Mouse (Mus musculus) left cerebral cortex, postnatal 14 days (tissue): ENCODE results near the gene Hist1h3c. TPM values are rescaled to one million over a fixed set of nuclear protein-coding genes. Genes with fewer than 3 reads are reported as not detected.
"Not testable (repeated sequence)": the region's sequence is repeated elsewhere in the genome, so short reads cannot be mapped to it uniquely, and the experiment has no call there.

ENCODE experiments used
- DNase-seq, 2 experiments: peaks; one replicate each; pipeline ENCODE4 v3.0.0; 2021 to 2022; ENCODE audit warnings: low spot score in 2 of 2, mixed read lengths in 1 of 2
- intact Hi-C: fragments of 180-260 bp; cut with DNase I; formaldehyde crosslinking; loops from one replicate; pipeline ENCODE4 v1.15.1; 2025
- total RNA-seq, 2 experiments: library from RNA; stranded (reverse); gene quantifications; 2 replicates each; pipeline ENCODE4 v1.2.3; 2021

Hist1h3c gene
- total RNA-seq, 2 experiments from 2014 or later = 6.8 to 7.2 TPM

GRCm38 (mm10) chr13:23717176-23717575, 28.2 kb downstream of the Hist1h3c start:
- DNase-seq = no peak
- intact Hi-C loops = no loop called here

- no peak for DNase-seq
- intact Hi-C loops = no loop called here
These were observed 28.9 kb downstream of the Hist1h3c start for GRCm38 (mm10) chr13:23716261-23717042.

DNA sequence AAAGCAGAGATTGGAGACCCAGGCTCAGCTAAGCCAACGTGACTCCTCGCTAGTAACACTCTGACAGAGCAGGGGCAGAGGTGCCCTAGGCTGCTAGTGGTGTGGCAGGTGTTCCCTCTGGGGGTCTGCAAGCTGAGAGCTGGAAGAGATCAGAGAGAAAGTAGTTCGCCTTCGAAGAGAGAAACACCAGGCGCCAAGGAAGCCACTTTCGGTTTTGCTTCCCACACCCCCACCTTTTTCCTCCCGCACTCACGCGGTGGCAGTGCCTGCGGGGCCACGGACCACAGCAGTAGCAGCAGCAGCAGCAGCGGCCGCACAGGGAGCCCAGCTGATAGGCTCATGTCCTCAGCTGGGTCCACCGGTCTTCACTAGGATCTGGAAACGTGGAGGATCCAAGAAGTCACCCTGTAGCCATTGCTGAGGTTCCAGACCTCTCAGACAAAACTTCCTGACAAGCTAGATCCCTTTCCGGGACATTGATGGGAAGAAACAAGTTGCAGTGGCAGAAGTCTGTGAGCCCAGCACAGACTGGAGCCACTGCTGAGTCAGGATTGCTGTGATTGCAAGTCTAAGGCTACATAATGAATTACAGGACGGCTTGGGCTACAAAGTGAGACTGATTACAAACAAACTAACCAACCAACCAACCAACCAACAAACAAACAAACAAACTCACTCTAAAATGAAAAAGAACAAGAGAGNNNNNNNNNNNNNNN, 34.9 kb downstream of the Hist1h3c start, which contains the start of gene Hfe:
TSS of gene Hfe (minus strand) at position 481 of the 716 bp plus-strand sequence.
- DNase-seq = peak in 1 of 2 experiments; percentile 34
- intact Hi-C loops = no loop called here

DNA sequence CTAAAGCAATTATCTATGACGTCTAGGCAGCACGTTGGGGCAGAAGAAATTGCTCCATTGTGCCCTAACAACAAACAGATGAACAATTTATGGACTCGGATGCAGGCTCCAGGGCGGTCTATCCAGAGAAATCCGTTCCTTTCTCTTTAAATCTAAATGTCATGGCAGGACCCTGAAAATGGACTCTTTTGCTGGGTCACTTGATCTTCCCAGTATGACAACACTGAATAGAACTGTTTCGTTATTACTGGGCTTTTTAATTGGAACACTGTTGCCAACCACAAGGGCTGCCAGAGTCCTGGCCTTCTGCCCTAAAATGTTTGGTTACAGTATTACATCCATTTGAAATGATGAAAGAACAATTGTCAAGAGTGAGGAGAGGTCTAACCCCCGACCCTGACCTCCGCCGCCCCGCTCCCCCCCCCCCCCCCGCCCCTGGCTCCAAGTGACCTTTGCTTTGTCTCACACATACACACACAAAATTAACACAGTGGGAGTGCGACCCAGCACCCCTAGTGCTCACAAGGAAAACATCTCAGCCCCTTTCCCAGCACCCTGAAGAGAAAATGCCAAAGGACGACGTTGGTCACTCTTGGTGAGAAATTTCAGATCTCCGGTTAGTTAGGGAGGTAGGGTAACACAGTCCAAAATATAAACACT, 35.6 kb downstream of the Hist1h3c start:
- no peak for DNase-seq
- intact Hi-C loops = no loop called here

DNA sequence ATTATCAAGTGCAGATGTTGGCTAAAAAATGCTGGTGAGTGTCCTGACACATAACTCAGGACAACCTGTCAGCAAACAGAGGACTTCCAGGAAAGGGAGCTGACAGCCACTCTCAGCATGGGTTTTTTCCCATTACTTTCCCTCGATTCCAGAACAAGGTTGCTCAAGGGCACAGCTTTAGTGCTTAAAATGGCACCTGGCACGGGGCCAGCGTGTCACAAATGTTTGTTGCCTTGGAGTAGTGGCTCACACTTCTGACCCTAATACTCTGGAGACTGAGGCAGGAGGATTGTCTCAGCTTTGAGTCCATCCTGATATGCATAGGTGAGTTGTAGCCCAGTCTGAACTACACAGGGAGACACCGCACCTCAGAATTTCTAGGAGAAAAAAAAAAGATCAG, 36.7 kb downstream of the Hist1h3c start:
- DNase-seq = no peak
- intact Hi-C loops = no loop called here

DNA sequence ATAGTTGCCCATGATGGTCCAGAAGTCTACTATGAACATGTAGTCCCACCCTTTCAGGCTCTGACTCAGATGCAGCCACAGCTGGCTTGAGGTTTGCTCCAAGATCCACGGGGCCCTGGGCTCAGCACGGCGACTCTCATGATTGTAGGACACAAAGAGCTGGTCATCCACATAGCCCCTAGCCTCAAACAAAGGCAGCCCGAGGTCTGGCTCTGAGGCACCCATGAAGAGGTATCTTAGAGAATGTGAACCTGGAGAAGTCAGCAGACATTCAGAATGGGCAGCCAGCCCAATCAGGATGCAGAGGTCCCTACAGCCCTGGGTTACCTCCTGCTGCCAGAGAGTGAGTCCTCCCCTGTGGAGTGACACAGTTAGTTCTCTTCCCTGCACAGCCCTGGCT, 37.4 kb downstream of the Hist1h3c start:
- DNase-seq = no peak
- intact Hi-C loops = no loop called here

DNA sequence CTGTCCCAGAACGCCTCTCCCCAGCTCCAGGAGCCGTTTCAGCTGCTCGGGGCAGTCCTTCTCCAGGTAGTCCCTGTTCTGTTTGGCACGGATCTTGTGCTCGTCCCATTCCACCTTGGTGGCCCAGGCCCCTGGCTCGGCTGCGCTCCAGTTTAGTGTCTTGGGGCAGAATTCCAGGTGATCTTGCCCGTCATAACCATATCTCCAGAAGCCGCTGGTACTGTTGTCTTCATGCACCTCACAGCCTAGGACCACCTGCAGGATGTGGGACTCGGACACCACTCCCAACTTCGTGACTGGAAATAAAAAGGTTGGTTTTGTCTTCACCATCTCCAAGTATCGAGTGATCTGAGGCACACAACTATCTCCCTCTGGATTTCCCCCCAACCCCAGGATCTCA, 38.6 kb downstream of the Hist1h3c start:
- no peak for DNase-seq
- intact Hi-C loops = no loop called here

DNA sequence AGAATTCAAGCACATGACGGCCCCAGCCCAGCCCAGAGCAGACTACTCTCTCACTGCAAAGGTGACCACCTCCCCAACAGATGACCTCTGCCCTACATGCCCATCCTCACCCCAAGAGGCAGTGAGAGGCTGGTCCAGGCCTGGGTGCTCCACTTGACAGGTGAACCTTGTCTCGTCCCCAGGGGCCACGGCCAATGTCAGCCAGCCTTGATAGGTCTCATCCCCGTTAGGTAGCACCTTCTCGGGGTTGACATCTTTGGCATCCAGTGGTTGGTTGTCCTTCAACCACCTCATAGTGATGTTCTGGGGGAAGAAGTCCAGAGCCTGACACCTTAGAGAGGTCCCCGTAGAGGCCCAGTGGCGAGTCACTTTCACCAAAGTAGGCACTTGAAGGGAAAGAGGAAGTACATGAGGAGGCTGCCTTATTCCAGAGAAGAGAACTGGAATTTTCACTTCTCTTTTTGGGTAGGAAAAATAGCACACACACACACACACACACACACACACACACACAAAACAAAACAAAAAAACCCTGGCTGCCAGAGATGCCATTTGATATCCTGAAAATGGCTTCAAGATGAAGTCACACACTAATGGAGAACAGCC, 39.5 kb downstream of the Hist1h3c start:
- no peak for DNase-seq

DNA sequence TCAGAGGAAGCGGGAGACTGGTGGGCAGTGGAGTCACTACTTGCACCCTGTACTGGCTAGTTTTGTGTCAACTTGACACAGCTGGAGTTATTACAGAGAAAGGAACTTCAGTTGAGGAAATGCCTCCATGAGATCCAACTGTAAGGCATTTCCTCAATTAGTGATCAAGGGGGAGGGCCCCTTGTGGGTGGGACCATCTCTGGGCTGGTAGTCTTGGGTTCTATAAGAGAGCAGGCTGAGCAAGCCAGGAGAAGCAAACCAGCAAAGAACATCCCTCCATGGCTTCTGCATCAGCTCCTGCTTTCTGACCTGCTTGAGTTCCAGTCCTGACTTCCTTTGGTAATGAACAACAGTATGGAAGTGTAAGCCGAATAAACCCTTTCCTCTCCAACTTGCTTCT, 42.6 kb downstream of the Hist1h3c start:
- DNase-seq, intact Hi-C loops: not testable (repeated sequence)

More for the DNA sequence above, 39.5 kb downstream of the Hist1h3c start:
- intact Hi-C loops = no loop called here

- intact Hi-C loops = no loop called here
- DNase-seq = no peak
These were observed 43.2 kb downstream of the Hist1h3c start for GRCm38 (mm10) chr13:23702220-23702619.

GRCm38 (mm10) chr13:23700786-23701520, 44.4 kb downstream of the Hist1h3c start:
- DNase-seq = peak; percentile 83 to 85
- intact Hi-C loops = loop anchor here (1.0 kb wide), 1 partner anchor 31 kb away; no protein-coding TSS in a partner anchor

GRCm38 (mm10) chr13:23699767-23700166, 45.6 kb downstream of the Hist1h3c start:
- intact Hi-C loops = loop anchor here (5.0 kb wide), 2 partner anchors 77 to 117 kb away; partner anchors contain the start of genes Hist1h1e, Hist1h2be and Hist1h4d
- DNase-seq = no peak

DNA sequence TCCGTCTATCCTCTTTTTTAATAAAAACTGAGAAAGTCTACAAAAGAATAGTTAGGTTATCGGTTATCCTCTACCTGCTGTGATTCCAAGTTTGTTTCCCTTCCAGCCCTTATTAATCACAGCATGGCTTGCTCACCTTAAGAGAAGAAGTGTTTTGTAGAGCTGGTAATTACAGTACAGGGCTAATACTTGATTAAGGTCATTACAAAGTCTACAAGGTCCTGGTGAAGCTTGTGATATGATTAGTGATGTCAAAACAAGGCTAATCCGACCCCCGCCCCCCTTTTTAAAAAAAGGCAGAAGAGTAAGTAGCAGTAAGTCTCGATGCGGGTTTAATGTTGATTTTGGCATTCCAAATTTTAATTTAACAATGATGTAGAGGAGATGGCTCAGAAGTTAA, 46.4 kb downstream of the Hist1h3c start:
- intact Hi-C loops = loop anchor here (1.0 to 5.0 kb wide), 3 partner anchors 15 to 117 kb away; partner anchors contain the start of genes Hist1h1e, Hist1h2bc, Hist1h2be and Hist1h4d
- no peak for DNase-seq

DNA sequence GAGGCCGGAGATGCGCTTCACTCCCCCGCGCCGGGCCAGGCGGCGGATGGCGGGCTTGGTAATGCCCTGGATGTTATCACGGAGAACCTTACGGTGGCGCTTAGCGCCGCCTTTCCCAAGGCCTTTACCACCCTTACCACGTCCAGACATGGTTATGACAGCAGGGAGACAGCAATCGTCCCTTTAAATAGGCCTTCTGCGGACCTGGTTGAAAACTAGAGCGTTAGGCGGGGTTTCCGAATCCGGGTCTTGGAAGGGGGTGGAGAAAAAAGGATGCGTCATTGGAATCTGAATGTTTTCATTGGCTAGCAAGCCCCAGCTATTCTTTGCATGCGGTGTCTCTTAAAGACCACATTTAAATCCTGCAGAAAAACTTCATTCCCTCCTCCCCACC, 47.1 kb downstream of the Hist1h3c start, which contains the start of gene Hist1h4c:
TSS of gene Hist1h4c (minus strand) at position 155 of the 394 bp plus-strand sequence.
- peak; percentile 99 for DNase-seq
- intact Hi-C loops = loop anchor here (1.0 to 5.0 kb wide), 3 partner anchors 14 to 116 kb away; partner anchors contain the start of genes Hist1h1e, Hist1h2bc, Hist1h2be and Hist1h4d

- peak; percentile 42 to 77 for DNase-seq
- intact Hi-C loops = loop anchor here (1.0 to 5.0 kb wide), 3 partner anchors 13 to 115 kb away; partner anchors contain the start of genes Hist1h1e, Hist1h2bc, Hist1h2be and Hist1h4d
These were observed 47.7 kb downstream of the Hist1h3c start for GRCm38 (mm10) chr13:23697491-23698299.

- DNase-seq = no peak
- intact Hi-C loops = loop anchor here (5.0 kb wide), 2 partner anchors 74 to 114 kb away; partner anchors contain the start of genes Hist1h1e, Hist1h2be and Hist1h4d
These were observed 49.3 kb downstream of the Hist1h3c start for GRCm38 (mm10) chr13:23696061-23696474.

DNA sequence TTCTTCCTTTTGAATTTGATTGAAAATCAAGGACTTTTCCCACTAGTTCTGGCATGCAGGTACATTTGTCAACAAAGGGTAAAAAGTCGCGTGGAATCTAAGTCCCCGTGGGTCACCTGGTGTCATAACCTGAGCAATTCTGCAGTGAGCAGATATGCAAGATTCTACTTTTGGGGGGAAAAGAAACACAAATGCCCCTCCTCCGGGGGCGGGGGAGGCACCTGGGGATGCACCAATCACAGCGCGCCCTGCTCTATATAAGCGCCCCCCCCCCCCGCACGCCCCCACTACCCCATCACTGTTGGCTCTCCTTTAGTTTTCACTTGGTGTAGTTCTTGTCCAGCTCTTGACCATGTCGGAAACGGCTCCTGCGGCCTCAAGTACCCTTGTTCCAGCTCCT, 49.9 kb downstream of the Hist1h3c start, which contains the start of gene Hist1h1t:
TSS of gene Hist1h1t (plus strand) at position 301 of the 400 bp plus-strand sequence.
- intact Hi-C loops = loop anchor here (5.0 kb wide), 2 partner anchors 73 to 113 kb away; partner anchors contain the start of genes Hist1h1e, Hist1h2be and Hist1h4d
- no peak for DNase-seq
